Mouse (Mus musculus) G1E-ER4 (cell line): ENCODE measurements around the gene Gm5269. TPM values are rescaled to one million over a fixed set of nuclear protein-coding genes. Genes with fewer than 3 reads are reported as not detected.

Experiments used
- GATA1 ChIP-seq: IDR thresholded peaks from one replicate; pipeline ENCODE4 v1.8.0; 2012; ENCODE audit warnings: low read length, inconsistent platforms
- polyA plus RNA-seq: library from polyadenylated mRNA; stranded (reverse); fragments of >175 nt; gene quantifications from 2 replicates; pipeline ENCODE4 v1.2.3, GENCODE M21; 2012

The Gm5269 gene
- polyA plus RNA-seq, 1 experiment = not detected

GRCm38 (mm10) chr1:45894168-45894912, 4.3 kb upstream of the Gm5269 start:
- no peak for TF ChIP-seq GATA1

DNA sequence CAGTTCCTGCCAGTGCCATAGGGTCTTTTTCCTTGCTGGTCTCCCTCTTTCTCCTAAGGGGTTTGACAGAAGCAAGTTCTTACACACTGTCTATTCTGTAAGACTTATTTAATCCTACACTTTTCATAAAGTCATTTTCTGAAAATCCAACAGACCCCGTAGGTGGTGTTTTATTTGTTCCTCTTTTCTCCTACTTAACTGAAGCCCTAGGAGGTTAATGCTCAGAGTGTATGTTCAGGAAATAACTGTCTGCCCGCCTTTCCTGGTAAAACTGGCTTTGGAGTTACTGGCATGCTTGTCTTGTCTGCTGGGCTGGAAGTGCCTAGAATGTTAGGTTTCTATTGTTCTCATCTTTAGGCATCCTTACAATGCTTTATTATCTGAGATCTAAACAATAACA, 1.9 kb upstream of the Gm5269 start:
- no peak for TF ChIP-seq GATA1

DNA sequence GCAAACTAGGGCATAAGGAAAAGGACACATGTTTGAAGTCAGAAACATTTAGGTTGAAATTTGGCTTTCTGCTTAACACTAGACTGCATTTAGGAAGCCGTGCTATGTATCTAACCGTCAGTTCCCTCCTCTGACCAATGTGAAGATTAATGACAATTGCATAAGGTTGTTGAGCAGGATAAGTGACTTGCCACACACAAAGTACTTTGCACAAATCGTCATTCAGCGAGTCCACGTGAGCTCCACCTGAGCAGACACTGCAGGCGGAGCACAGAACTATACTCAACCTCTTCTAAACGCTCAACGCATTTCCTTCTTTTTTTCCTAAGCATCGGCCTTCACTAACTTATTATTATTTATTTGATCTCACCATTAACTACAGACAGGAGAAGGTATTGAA, 3.3 kb downstream of the Gm5269 start:
- no peak for TF ChIP-seq GATA1

GRCm38 (mm10) chr1:45883378-45883777, 6.7 kb downstream of the Gm5269 start:
- no peak for TF ChIP-seq GATA1

DNA sequence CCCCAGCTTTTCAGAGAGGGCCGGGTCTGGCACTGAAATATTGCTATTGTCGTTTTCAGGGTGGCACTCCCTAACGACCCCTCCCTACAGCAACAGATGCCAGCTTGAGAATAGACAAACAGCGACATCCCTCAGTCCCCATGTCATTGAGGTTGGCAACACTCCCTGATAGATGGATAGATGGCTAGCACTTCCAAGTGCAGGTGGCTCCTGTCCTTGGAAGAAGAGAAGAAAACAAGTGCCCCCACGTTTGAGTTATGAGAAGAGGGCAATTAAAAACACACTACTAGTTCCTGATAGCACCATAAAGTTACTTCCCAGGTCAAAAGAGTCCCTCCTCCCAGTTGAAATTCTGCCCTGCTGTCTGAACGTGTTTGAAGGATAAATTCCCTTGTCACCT, 8.0 kb downstream of the Gm5269 start:
- TF ChIP-seq GATA1 = no peak

DNA sequence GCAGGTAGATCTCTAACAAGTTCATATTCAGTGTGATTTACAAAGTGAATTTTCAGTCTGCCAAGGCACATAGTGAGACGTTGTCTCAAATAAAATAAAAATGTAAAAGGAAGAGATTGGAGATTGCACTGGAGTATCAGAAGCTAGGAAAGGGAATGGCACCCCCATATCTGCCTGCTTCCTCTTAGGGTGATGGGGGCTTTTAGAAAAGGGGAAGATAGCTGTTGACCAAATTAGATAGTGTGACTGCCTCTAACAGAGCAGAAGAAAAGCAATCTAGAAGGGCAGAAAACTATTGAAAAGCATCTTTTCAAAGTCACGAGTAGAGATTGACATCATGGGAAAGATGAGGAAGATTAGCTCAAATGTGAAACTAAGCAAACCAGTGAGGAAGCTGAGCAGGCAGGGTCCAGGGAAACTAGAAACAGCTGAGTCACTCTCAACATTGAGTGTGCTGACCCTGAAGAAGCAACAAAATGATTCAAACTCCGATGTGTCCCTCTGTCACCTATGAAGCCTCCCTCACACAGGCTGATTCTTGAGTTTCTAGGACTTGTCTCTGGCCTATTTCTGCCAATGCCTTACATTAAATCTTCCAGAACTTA, 8.7 kb downstream of the Gm5269 start:
- no peak for TF ChIP-seq GATA1

GRCm38 (mm10) chr1:45877463-45877862, 12.6 kb downstream of the Gm5269 start:
- TF ChIP-seq GATA1 = no peak

DNA sequence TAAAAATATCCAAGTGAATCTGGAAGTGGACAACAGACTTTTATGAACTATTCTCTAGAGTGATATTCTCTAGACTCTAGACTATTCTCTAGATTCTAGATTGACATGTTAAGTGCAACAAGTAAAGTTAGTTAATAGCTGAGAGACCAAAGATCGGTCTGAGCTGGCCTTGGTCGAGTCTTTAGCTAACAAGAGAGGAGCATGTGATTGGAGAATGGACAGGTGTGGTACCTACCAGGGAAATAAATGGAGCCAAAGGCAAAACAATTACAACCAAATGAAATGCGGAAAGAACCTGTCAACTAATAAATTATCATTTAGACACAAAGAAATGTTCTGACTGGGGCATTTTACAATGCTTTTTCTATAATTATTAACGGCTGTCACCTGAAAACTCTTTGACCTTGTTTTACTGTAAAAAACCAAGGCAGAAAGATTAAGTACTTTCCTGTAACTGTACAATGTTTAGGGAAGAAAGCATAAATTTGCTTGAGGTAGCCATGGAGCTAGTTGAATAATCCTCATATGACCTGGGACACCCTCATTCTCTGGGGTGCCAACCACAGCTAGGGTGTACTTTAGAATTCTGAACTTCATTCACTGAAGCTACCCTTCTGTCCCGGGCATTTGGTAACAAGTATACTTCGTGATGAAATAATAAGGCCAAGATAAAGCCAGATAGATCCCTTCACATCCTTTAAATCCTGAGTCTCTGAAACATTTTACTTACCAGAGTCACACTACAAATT, 13.4 kb downstream of the Gm5269 start:
- no peak for TF ChIP-seq GATA1

- no peak for TF ChIP-seq GATA1
Observed at GRCm38 (mm10) chr1:45875640-45876039, 14.4 kb downstream of the Gm5269 start.

DNA sequence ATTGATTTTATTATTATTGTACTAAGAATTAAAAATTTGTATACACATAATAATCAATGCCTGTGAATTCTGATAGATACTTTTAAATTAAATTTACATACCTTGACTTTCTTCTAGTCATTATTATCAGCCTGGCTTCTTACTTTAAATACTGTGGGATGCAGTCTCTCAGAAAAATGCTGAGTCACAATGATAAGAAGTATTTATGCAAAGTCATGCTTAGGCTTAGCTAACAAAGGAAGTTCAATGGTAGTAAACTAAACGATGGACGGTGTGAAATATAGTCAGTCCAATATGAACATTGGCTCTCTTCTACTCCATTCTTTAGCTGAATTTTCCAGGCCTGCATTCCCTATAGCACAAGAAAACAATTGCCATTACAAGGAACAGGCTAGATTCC, 16.8 kb downstream of the Gm5269 start:
- no peak for TF ChIP-seq GATA1

DNA sequence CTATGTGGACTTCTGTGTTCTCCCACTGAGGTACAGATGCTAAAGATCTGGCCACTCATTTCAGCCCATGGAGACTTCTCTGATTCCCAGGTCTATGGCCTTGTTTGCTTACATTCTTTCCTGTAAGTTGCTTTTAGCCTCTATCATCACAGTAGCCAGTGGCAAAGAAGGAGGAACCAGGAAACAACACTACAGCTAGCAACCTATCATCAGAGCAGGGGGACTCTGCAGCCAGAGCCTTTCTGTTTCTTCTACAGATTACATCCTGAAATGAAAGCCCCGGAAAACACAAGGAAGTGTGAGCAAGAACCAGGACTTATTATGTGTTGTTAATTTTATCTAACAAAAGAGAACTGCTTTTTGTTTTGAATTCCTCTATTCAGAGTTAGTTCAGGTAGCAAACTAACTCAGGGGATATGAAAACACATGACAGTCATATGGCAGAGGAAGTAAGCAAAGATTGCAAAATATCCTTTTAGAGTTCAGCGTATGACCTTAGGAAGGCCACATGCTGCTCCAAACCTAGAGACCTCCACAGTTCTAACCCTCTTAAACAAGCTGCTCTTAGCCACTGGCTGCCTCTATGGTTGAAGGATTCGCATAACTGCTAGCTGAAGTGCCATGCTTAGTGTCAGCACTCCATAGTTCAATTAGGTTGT, 21.5 kb downstream of the Gm5269 start:
- TF ChIP-seq GATA1 = no peak

GRCm38 (mm10) chr1:45868050-45868449, 22.0 kb downstream of the Gm5269 start:
- no peak for TF ChIP-seq GATA1

GRCm38 (mm10) chr1:45866288-45867018, 23.6 kb downstream of the Gm5269 start:
- TF ChIP-seq GATA1 = no peak

DNA sequence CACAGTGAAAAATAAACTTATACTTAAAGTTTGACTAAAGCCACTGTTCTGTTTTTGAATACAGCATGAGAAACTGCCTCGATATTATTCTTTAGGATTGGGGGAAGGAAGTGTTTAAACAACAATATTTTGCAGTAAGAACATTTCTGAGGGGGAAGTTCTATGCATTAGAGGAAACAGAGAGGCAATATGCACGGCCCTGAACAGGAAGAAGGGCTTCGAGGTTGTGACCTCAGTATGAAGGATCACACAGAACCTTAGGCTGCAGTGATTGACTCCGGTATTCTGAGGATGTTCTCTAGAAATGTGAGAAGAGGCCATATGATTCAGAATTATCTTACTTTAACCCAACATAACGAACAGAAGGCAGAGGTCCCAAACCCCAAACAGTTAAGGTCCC, 24.3 kb downstream of the Gm5269 start:
- TF ChIP-seq GATA1 = no peak

DNA sequence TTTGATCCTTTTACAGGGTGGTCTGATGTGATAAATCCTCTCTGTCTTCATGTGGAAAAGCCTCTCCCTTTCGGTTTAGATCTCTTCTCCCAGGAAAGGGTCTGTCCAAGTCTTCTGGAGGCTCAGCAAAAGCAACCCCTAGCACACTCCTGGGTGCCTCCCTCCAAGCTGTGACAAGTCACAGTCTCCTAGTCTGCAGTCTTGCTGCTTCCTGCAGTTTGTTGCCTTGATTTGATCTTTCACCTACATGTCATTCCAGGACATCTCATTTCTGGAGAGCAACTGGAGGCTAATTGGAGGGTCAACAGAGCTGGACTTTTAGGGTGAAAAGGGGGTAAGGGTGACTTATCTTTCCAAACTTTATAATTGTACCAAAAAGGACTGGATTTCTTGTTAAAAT, 24.8 kb downstream of the Gm5269 start:
- TF ChIP-seq GATA1 = no peak
